Mouse (Mus musculus) embryonic facial prominence, embryonic 11.5 days (tissue): ENCODE results near the gene Gm12794. TPM values are rescaled to one million over a fixed set of nuclear protein-coding genes. Genes with fewer than 3 reads are reported as not detected.
"Not testable (repeated sequence)": the region's sequence is repeated elsewhere in the genome, so short reads cannot be mapped to it uniquely, and the experiment has no call there.

Source experiments
- ATAC-seq: fragments of 200-750 bp; cut with Nextera tagmentation; replicated peaks from 2 replicates; pipeline ENCODE4 v1.8.0; 2017; ENCODE audit warnings: low read depth; ENCODE audit not compliant: insufficient number of reproducible peaks, low FRiP score, low TSS enrichment
- DNase-seq: peaks from one replicate; pipeline ENCODE4 v3.0.0-alpha.2; 2015; ENCODE audit warnings: low spot score
- H3K27ac ChIP-seq: fragments of 300-500 bp; sonication (generic); replicated peaks from 2 replicates; pipeline ENCODE4 v1.5.1; 2014; ENCODE audit warnings: mild to moderate bottlenecking, low read depth, low read length, control low read depth
- H3K27me3 ChIP-seq: fragments of 300-500 bp; sonication (generic); 2 replicates; pipeline ENCODE4 v1.6.1; 2014; ENCODE audit warnings: mild to moderate bottlenecking, low read length, moderate library complexity, mixed read lengths; ENCODE audit not compliant: control insufficient read depth, insufficient read depth
- H3K36me3 ChIP-seq: fragments of 300-500 bp; sonication (generic); replicated peaks from 2 replicates; pipeline ENCODE4 v1.6.1; 2014; ENCODE audit warnings: low read depth, mild to moderate bottlenecking, low read length, moderate library complexity, mixed read lengths; ENCODE audit not compliant: control insufficient read depth, insufficient read depth
- H3K4me1 ChIP-seq: fragments of 300-500 bp; sonication (generic); 2 replicates; pipeline ENCODE4 v1.6.1; 2014; ENCODE audit warnings: low read length, mixed read lengths; ENCODE audit not compliant: control insufficient read depth, insufficient read depth
- H3K4me2 ChIP-seq: fragments of 300-500 bp; sonication (generic); 2 replicates; pipeline ENCODE4 v1.6.1; 2014; ENCODE audit warnings: low read depth, mild to moderate bottlenecking, control low read depth, low read length, moderate library complexity
- H3K4me3 ChIP-seq: fragments of 300-500 bp; sonication (generic); 2 replicates; pipeline ENCODE4 v1.5.1; 2014; ENCODE audit warnings: low read depth, low read length, control low read depth
- H3K9ac ChIP-seq: fragments of 300-500 bp; sonication (generic); replicated peaks from 2 replicates; pipeline ENCODE4 v1.6.1; 2014; ENCODE audit warnings: mild to moderate bottlenecking, control low read depth, low read length
- H3K9me3 ChIP-seq: fragments of 300-500 bp; sonication (generic); replicated peaks from 2 replicates; pipeline ENCODE4 v1.6.1; 2016; ENCODE audit warnings: mild to moderate bottlenecking, low read length, inconsistent platforms, mixed read lengths; ENCODE audit not compliant: control insufficient read depth
- WGBS: fragments of 180-500 bp; shearing (Covaris S2); extraction: QIAGEN DNeasy Blood & Tissue Kit; methylation state at CpG from one replicate; pipeline ENCODE4 v1.1.7; 2014; 5-methylcytosine and 5-hydroxymethylcytosine counted together
- polyA plus RNA-seq: library from polyadenylated mRNA; unstranded; fragments of >200 nt; fragmentation: Nextera tagmentation; extraction: Ambion mirVana; gene quantifications from 2 replicates; pipeline ENCODE4 v1.2.1, GENCODE M21; 2014

The Gm12794 gene
- not detected in 2 replicates for polyA plus RNA-seq

GRCm38 (mm10) chr4:101940107-101940506, at the start of gene Gm12794:
Gm12794 (plus strand) TSS chr4:101940407.
- not testable (repeated sequence) for DNase-seq, H3K4me3 ChIP-seq, H3K27me3 ChIP-seq, H3K9me3 ChIP-seq, H3K36me3 ChIP-seq, ATAC-seq, H3K4me1 ChIP-seq, H3K4me2 ChIP-seq, H3K9ac ChIP-seq, H3K27ac ChIP-seq
- WGBS: 56% methylated on average over 1 of the region's 2 CpGs

GRCm38 (mm10) chr4:101893656-101894420, 46.4 kb upstream of the Gm12794 start, which contains the start of gene C130073F10Rik:
C130073F10Rik (minus strand) TSS chr4:101893789.
- Histone ChIP-seq H3K9me3 (no peaks in the 10 kb centered on the region), H3K4me2 (no peak within 1 kb of the TSS), H3K4me3 (no peak within 1 kb of the TSS), H3K9ac (no peak within 1 kb of the TSS), H3K4me1 (no peaks in the 10 kb centered on the region), H3K27ac (no peak within 1 kb of the TSS), H3K36me3 (no peaks in the 10 kb centered on the region), H3K27me3 (no peaks in the 10 kb centered on the region)
- 81% methylated on average over 7 of the region's 7 CpGs for WGBS
- no peak for ATAC-seq
- no peak for DNase-seq

GRCm38 (mm10) chr4:101908821-101909220, 31.4 kb upstream of the Gm12794 start, which contains the start of gene Gm12800:
Gm12800 (plus strand) TSS chr4:101909121.
- H3K36me3 ChIP-seq, H3K4me2 ChIP-seq, DNase-seq, H3K4me1 ChIP-seq, H3K27me3 ChIP-seq, H3K27ac ChIP-seq, H3K9me3 ChIP-seq, H3K9ac ChIP-seq, ATAC-seq, H3K4me3 ChIP-seq: not testable (repeated sequence)
- 94% methylated on average over 1 of the region's 2 CpGs for WGBS

GRCm38 (mm10) chr4:101980949-101981348, 40.7 kb downstream of the Gm12794 start, which contains the start of gene Gm12790:
Gm12790 (minus strand) TSS chr4:101981049.
- H3K4me3 ChIP-seq, H3K27me3 ChIP-seq, H3K36me3 ChIP-seq, H3K4me1 ChIP-seq, DNase-seq, H3K9ac ChIP-seq, H3K27ac ChIP-seq, ATAC-seq, H3K4me2 ChIP-seq, H3K9me3 ChIP-seq: not testable (repeated sequence)
- 100% methylated on average over 1 of the region's 5 CpGs for WGBS

- H3K27me3 ChIP-seq: no peaks in the 10 kb centered on the region
- 92% methylated on average over 5 of the region's 5 CpGs for WGBS
- H3K4me1 ChIP-seq: no peaks in the 10 kb centered on the region
- no peak overlapping the region for H3K9ac ChIP-seq
- H3K4me3 ChIP-seq: no peak overlapping the region
- H3K36me3 ChIP-seq: no peaks in the 10 kb centered on the region
- H3K27ac ChIP-seq: no peak overlapping the region
- H3K9me3 ChIP-seq: no peaks in the 10 kb centered on the region
- no peak overlapping the region for H3K4me2 ChIP-seq
- ATAC-seq: no peak
- no peak for DNase-seq
Measured at GRCm38 (mm10) chr4:101985678-101986077, 45.5 kb downstream of the Gm12794 start.

GRCm38 (mm10) chr4:101986326-101986725, 46.1 kb downstream of the Gm12794 start, which contains the start of gene Gm12789:
Gm12789 (plus strand) TSS chr4:101986626.
- not testable (repeated sequence) for DNase-seq, H3K36me3 ChIP-seq, H3K4me3 ChIP-seq, H3K9ac ChIP-seq, ATAC-seq, H3K4me1 ChIP-seq, H3K4me2 ChIP-seq, H3K27me3 ChIP-seq, H3K9me3 ChIP-seq, H3K27ac ChIP-seq
- WGBS: 77% methylated on average over 2 of the region's 2 CpGs

Other genes with a start within 250 kb of the Gm12794 start
- gene Lepr, start 223.0 kb upstream of the Gm12794 start, polyA plus RNA-seq: 5.2 and 6.0 TPM in 2 replicates
- not detected in 2 replicates for gene B020004J07Rik, start 96.4 kb upstream of the Gm12794 start, polyA plus RNA-seq
- gene C130073F10Rik, start 46.6 kb upstream of the Gm12794 start, polyA plus RNA-seq: not detected in 2 replicates
- not detected in 2 replicates for gene Gm12800, start 31.3 kb upstream of the Gm12794 start, polyA plus RNA-seq
- not detected in 2 replicates for gene Gm12790, start 40.6 kb downstream of the Gm12794 start, polyA plus RNA-seq
- gene Gm12789, start 46.2 kb downstream of the Gm12794 start, polyA plus RNA-seq: not detected in 2 replicates
- gene Pde4b, start 147.1 kb downstream of the Gm12794 start, polyA plus RNA-seq: 10.3 and 11.4 TPM in 2 replicates